Mouse (Mus musculus): ENCODE measurements around the gene Slc7a5. TPM values are rescaled to one million over a fixed set of nuclear protein-coding genes. Genes with fewer than 3 reads are reported as not detected.

The Slc7a5 gene
- polyA plus RNA-seq, 1 experiment from 2014 or later = 37.3 TPM

DNA sequence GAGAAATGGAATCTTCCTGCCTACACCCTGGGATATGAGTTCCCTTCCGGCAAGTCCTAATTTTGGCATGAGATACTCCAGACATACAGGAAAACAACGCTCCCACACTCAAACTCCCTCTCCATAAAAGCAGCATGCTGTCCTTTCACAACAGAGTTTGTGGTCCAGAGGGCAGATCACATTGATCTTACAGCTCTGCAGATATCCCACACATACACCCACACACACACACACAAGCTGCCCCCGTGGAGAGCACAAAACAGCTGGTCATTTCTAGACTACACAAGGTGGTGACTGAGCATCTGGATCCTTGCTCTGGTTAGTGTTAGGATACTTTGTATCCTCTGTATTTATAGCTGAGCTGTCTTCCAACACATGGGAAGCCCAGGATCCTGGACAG, 32.4 kb downstream of the Slc7a5 start:
- WGBS = 72% methylated on average over 3 of the region's 3 CpGs
- Histone ChIP-seq H3K9me3 (ENCODE audit: control insufficient read depth, low read length) (no peaks in the 10 kb centered on the region), H3K4me1 (ENCODE audit: control insufficient read depth, insufficient read depth, low read length) (peaks cover 5% of the 10 kb centered on the region; the same call in 1 of the 2 replicates), H3K27me3 (ENCODE audit: control insufficient read depth, insufficient read depth, low read length) (no peaks in the 10 kb centered on the region), H3K27ac (ENCODE audit: low read depth, low read length) (no peak overlapping the region), H3K9ac (ENCODE audit: low read length) (no peak overlapping the region; the same call in 1 of the 2 replicates), H3K36me3 (ENCODE audit: control insufficient read depth, insufficient read depth, low read length) (no peaks in the 10 kb centered on the region), H3K4me3 (ENCODE audit: low read depth, low read length) (no peak overlapping the region), H3K4me2 (ENCODE audit: low read depth) (no peak overlapping the region)
- DNase-seq (ENCODE audit: low spot score) (no peak), ATAC-seq (ENCODE audit: insufficient read depth, low FRiP score, low TSS enrichment) (no peak)

DNA sequence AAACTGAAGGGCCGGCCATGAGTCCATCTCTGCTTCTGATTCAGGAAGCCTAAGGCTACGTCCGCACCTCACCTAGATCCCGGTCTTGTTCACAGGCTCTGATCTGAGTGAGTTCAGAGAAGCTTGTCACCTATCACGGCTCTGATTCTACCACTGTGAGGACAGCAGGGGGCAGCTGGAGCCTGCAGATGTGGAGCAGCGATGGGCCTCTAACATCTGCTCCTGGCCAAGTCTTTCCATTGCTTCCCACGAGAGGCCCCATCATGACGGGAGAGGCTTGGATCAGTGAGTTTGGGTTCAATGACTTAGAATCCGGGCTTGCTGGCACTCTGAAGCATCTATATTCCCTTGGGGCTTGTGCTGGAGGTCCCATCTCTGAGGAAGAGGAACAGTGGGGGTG, 33.5 kb downstream of the Slc7a5 start:
- peaks cover 5% of the 10 kb centered on the region; the same call in 1 of the 2 replicates for H3K4me1 ChIP-seq (ENCODE audit: control insufficient read depth, insufficient read depth, low read length)
- WGBS = 57% methylated on average over 9 of the region's 9 CpGs
- no peak overlapping the region for H3K9ac ChIP-seq (ENCODE audit: low read length)
- H3K27me3 ChIP-seq (ENCODE audit: control insufficient read depth, insufficient read depth, low read length) = no peaks in the 10 kb centered on the region
- H3K27ac ChIP-seq (ENCODE audit: low read depth, low read length) = no peak overlapping the region
- H3K9me3 ChIP-seq (ENCODE audit: control insufficient read depth, low read length) = no peaks in the 10 kb centered on the region
- H3K36me3 ChIP-seq (ENCODE audit: control insufficient read depth, insufficient read depth, low read length) = no peaks in the 10 kb centered on the region
- DNase-seq (ENCODE audit: low spot score) (peak; percentile 33), ATAC-seq (ENCODE audit: insufficient read depth, low FRiP score, low TSS enrichment) (no peak)
- no peak overlapping the region for H3K4me2 ChIP-seq (ENCODE audit: low read depth)
- H3K4me3 ChIP-seq (ENCODE audit: low read depth, low read length) = no peak overlapping the region

GRCm38 (mm10) chr8:121871833-121872440, 35.6 kb downstream of the Slc7a5 start:
- peaks cover 5% of the 10 kb centered on the region; the same call in 1 of the 2 replicates for H3K4me1 ChIP-seq (ENCODE audit: control insufficient read depth, insufficient read depth, low read length)
- H3K9ac ChIP-seq (ENCODE audit: low read length) = no peak overlapping the region
- DNase-seq (ENCODE audit: low spot score) (no peak), ATAC-seq (ENCODE audit: insufficient read depth, low FRiP score, low TSS enrichment) (no peak)
- H3K4me2 ChIP-seq (ENCODE audit: low read depth) = no peak overlapping the region
- H3K27me3 ChIP-seq (ENCODE audit: control insufficient read depth, insufficient read depth, low read length) = no peaks in the 10 kb centered on the region
- 31% methylated on average over 10 of the region's 10 CpGs for WGBS
- no peak overlapping the region for H3K4me3 ChIP-seq (ENCODE audit: low read depth, low read length)
- no peaks in the 10 kb centered on the region for H3K36me3 ChIP-seq (ENCODE audit: control insufficient read depth, insufficient read depth, low read length)
- H3K27ac ChIP-seq (ENCODE audit: low read depth, low read length) = no peak overlapping the region
- no peaks in the 10 kb centered on the region for H3K9me3 ChIP-seq (ENCODE audit: control insufficient read depth, low read length)

GRCm38 (mm10) chr8:121870190-121870589, 37.3 kb downstream of the Slc7a5 start:
- Histone ChIP-seq H3K4me1 (ENCODE audit: control insufficient read depth, insufficient read depth, low read length) (peaks cover 5% of the 10 kb centered on the region; the same call in 1 of the 2 replicates), H3K36me3 (ENCODE audit: control insufficient read depth, insufficient read depth, low read length) (no peaks in the 10 kb centered on the region), H3K9ac (ENCODE audit: low read length) (no peak overlapping the region), H3K9me3 (ENCODE audit: control insufficient read depth, low read length) (no peaks in the 10 kb centered on the region), H3K27ac (ENCODE audit: low read depth, low read length) (no peak overlapping the region), H3K27me3 (ENCODE audit: control insufficient read depth, insufficient read depth, low read length) (no peaks in the 10 kb centered on the region), H3K4me2 (ENCODE audit: low read depth) (no peak overlapping the region), H3K4me3 (ENCODE audit: low read depth, low read length) (no peak overlapping the region)
- 91% methylated on average over 2 of the region's 2 CpGs for WGBS
- ATAC-seq (ENCODE audit: insufficient read depth, low FRiP score, low TSS enrichment) (no peak), DNase-seq (ENCODE audit: low spot score) (no peak)

- Histone ChIP-seq H3K27me3 (ENCODE audit: control insufficient read depth, insufficient read depth, low read length) (no peaks in the 10 kb centered on the region), H3K4me1 (ENCODE audit: control insufficient read depth, insufficient read depth, low read length) (0 out of 2 replicates have a peak, but pooled peaks cover 5% of the 10 kb centered on the region), H3K4me2 (ENCODE audit: low read depth) (no peak overlapping the region), H3K4me3 (ENCODE audit: low read depth, low read length) (no peak overlapping the region), H3K9ac (ENCODE audit: low read length) (no peak overlapping the region), H3K36me3 (ENCODE audit: control insufficient read depth, insufficient read depth, low read length) (no peaks in the 10 kb centered on the region), H3K27ac (ENCODE audit: low read depth, low read length) (no peak overlapping the region), H3K9me3 (ENCODE audit: control insufficient read depth, low read length) (no peaks in the 10 kb centered on the region)
- WGBS = 89% methylated on average over 7 of the region's 7 CpGs
- no peak for ATAC-seq (ENCODE audit: insufficient read depth, low FRiP score, low TSS enrichment)
- DNase-seq (ENCODE audit: low spot score) = no peak
Observed at GRCm38 (mm10) chr8:121868896-121869295, 38.6 kb downstream of the Slc7a5 start.

GRCm38 (mm10) chr8:121868196-121868595, 39.3 kb downstream of the Slc7a5 start:
- Histone ChIP-seq H3K27ac (ENCODE audit: low read depth, low read length) (no peak overlapping the region), H3K4me2 (ENCODE audit: low read depth) (no peak overlapping the region), H3K36me3 (ENCODE audit: control insufficient read depth, insufficient read depth, low read length) (no peaks in the 10 kb centered on the region), H3K4me3 (ENCODE audit: low read depth, low read length) (no peak overlapping the region), H3K9ac (ENCODE audit: low read length) (no peak overlapping the region), H3K9me3 (ENCODE audit: control insufficient read depth, low read length) (no peaks in the 10 kb centered on the region), H3K27me3 (ENCODE audit: control insufficient read depth, insufficient read depth, low read length) (no peaks in the 10 kb centered on the region), H3K4me1 (ENCODE audit: control insufficient read depth, insufficient read depth, low read length) (0 out of 2 replicates have a peak, but pooled peaks cover 5% of the 10 kb centered on the region)
- no peak for ATAC-seq (ENCODE audit: insufficient read depth, low FRiP score, low TSS enrichment)
- no peak for DNase-seq (ENCODE audit: low spot score)
- WGBS = 84% methylated on average over 5 of the region's 5 CpGs

- DNase-seq (ENCODE audit: low spot score) (no peak), ATAC-seq (ENCODE audit: insufficient read depth, low FRiP score, low TSS enrichment) (no peak)
- 69% methylated on average over 8 of the region's 8 CpGs for WGBS
- Histone ChIP-seq H3K36me3 (ENCODE audit: control insufficient read depth, insufficient read depth, low read length) (no peaks in the 10 kb centered on the region), H3K9me3 (ENCODE audit: control insufficient read depth, low read length) (no peaks in the 10 kb centered on the region), H3K4me3 (ENCODE audit: low read depth, low read length) (no peak overlapping the region), H3K27ac (ENCODE audit: low read depth, low read length) (no peak overlapping the region), H3K4me2 (ENCODE audit: low read depth) (no peak overlapping the region), H3K4me1 (ENCODE audit: control insufficient read depth, insufficient read depth, low read length) (no peaks in the 10 kb centered on the region), H3K27me3 (ENCODE audit: control insufficient read depth, insufficient read depth, low read length) (no peaks in the 10 kb centered on the region), H3K9ac (ENCODE audit: low read length) (no peak overlapping the region)
Observed at GRCm38 (mm10) chr8:121865356-121865755, 42.1 kb downstream of the Slc7a5 start.

DNA sequence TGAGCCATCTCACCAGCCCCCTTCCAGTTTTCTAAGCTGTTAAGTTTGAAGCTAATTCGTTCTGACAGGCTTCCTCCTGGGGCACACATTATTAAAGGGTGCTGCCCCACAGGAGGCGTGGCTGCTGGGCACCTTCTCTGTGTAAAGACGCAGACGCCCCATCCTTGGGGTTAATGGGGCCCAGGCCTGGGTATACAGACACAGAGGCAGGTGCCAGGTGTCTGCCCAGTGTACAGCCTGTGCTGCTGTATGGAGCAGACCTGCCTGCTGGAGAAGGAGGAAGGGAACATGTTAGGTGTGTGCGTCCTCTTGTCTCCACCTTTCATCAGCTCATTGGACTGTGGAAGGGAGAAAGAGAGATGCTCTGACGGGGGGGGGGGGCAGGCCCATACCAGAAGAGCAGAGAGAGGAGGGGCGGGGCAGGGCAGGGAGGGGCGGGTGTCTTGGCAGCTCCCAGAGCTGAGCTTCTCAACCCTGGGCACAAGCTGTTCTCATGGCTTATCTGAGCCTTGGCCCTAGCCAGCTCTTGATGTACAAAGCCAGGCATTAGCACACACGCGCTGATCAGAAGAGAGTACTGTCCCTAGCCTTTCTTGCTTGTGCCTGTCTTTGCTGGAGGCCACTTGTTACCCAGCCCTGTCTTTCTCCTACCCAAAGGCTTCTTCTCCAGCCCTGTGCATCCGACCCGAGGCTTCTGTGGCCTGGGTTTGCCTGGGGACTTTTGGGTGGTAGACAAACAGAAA, 45.5 kb downstream of the Slc7a5 start:
- WGBS = 75% methylated on average over 12 of the region's 12 CpGs
- Histone ChIP-seq H3K27ac (ENCODE audit: low read depth, low read length) (no peak overlapping the region), H3K4me3 (ENCODE audit: low read depth, low read length) (no peak overlapping the region), H3K9ac (ENCODE audit: low read length) (no peak overlapping the region), H3K27me3 (ENCODE audit: control insufficient read depth, insufficient read depth, low read length) (no peaks in the 10 kb centered on the region), H3K4me1 (ENCODE audit: control insufficient read depth, insufficient read depth, low read length) (no peaks in the 10 kb centered on the region), H3K4me2 (ENCODE audit: low read depth) (no peak overlapping the region), H3K9me3 (ENCODE audit: control insufficient read depth, low read length) (no peaks in the 10 kb centered on the region), H3K36me3 (ENCODE audit: control insufficient read depth, insufficient read depth, low read length) (no peaks in the 10 kb centered on the region)
- DNase-seq (ENCODE audit: low spot score) (no peak), ATAC-seq (ENCODE audit: insufficient read depth, low FRiP score, low TSS enrichment) (no peak)

DNA sequence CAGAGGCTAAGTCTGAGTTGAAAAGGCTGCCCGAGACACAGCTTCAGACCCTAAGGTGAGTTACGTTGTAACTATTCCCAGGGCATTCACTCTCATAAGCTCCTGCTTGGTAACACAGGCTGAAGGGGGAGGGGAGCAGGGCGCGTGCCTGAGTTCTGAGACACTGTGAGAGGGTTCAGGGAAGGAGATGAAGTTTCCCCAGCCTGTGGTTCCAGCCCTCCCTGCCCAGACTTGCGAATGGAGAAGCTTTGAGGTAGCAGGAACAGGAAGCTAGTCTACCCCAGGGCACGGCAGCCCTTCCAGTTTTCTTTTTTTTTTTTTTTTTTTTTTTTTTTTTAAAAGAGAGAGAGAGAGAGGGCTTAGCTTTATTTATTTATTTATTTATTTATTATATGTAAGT, 46.2 kb downstream of the Slc7a5 start:
- Histone ChIP-seq H3K4me2 (ENCODE audit: low read depth) (no peak overlapping the region), H3K27me3 (ENCODE audit: control insufficient read depth, insufficient read depth, low read length) (no peaks in the 10 kb centered on the region), H3K27ac (ENCODE audit: low read depth, low read length) (no peak overlapping the region), H3K36me3 (ENCODE audit: control insufficient read depth, insufficient read depth, low read length) (no peaks in the 10 kb centered on the region), H3K4me1 (ENCODE audit: control insufficient read depth, insufficient read depth, low read length) (no peaks in the 10 kb centered on the region), H3K9me3 (ENCODE audit: control insufficient read depth, low read length) (no peaks in the 10 kb centered on the region), H3K4me3 (ENCODE audit: low read depth, low read length) (no peak overlapping the region), H3K9ac (ENCODE audit: low read length) (no peak overlapping the region)
- ATAC-seq (ENCODE audit: insufficient read depth, low FRiP score, low TSS enrichment) = no peak
- DNase-seq (ENCODE audit: low spot score) = no peak
- 61% methylated on average over 6 of the region's 6 CpGs for WGBS

Measured in neural tube, embryonic 11.5 days (tissue).